Mouse (Mus musculus) thymus, adult 18-20 months (tissue): ENCODE data around the gene Lhx6.
"Not testable (repeated sequence)": the region's sequence is repeated elsewhere in the genome, so short reads cannot be mapped to it uniquely, and the experiment has no call there.

Experiments
- DNase-seq, 2 experiments: peaks; one replicate each; pipeline ENCODE4 v3.0.0; 2022; ENCODE audit warnings: mixed read lengths in 2 of 2

Gene Lhx6

GRCm38 (mm10) chr2:36104956-36105741 lies at the start of gene Lhx6:
Gene Lhx6 (minus strand): TSS chr2:36105408.
- DNase-seq, result no peak

GRCm38 (mm10) chr2:36152401-36152800 lies 47.2 kb upstream of the Lhx6 start:
- not testable (repeated sequence) for DNase-seq

- DNase-seq, result no peak
Observed at GRCm38 (mm10) chr2:36148876-36149365, 43.7 kb upstream of the Lhx6 start.

GRCm38 (mm10) chr2:36139096-36139495 lies 33.9 kb upstream of the Lhx6 start:
- DNase-seq, result no peak

- peak; percentile 75 to 77 for DNase-seq
Observed at GRCm38 (mm10) chr2:36136300-36136941, 31.2 kb upstream of the Lhx6 start, which contains the start of the genes Mrrf and Rbm18. Gene Mrrf (plus strand): TSS chr2:36136389. Gene Rbm18 (minus strand): TSS chr2:36136773.

- no peak for DNase-seq
Observed at GRCm38 (mm10) chr2:36135887-36136286, 30.7 kb upstream of the Lhx6 start.

GRCm38 (mm10) chr2:36129051-36129450 lies 23.8 kb upstream of the Lhx6 start:
- no peak for DNase-seq

- no peak for DNase-seq
Observed at GRCm38 (mm10) chr2:36127973-36128372, 22.8 kb upstream of the Lhx6 start.

GRCm38 (mm10) chr2:36126795-36127429 lies 21.7 kb upstream of the Lhx6 start:
- no peak for DNase-seq

- no peak for DNase-seq
Observed at GRCm38 (mm10) chr2:36112632-36113031, 7.4 kb upstream of the Lhx6 start.

- no peak for DNase-seq
Observed at GRCm38 (mm10) chr2:36108615-36109014, 3.4 kb upstream of the Lhx6 start.

GRCm38 (mm10) chr2:36104436-36104955 lies 712 bp downstream of the Lhx6 start:
- no peak for DNase-seq

- no peak for DNase-seq
Observed at GRCm38 (mm10) chr2:36103555-36104367, 1.4 kb downstream of the Lhx6 start.

GRCm38 (mm10) chr2:36103069-36103554 lies 2.1 kb downstream of the Lhx6 start:
- DNase-seq, result no peak

GRCm38 (mm10) chr2:36102559-36102946 lies 2.7 kb downstream of the Lhx6 start:
- DNase-seq, result no peak

- no peak for DNase-seq
Observed at GRCm38 (mm10) chr2:36101866-36102558, 3.2 kb downstream of the Lhx6 start.

- no peak for DNase-seq
Observed at GRCm38 (mm10) chr2:36099739-36100138, 5.5 kb downstream of the Lhx6 start.

- no peak for DNase-seq
Observed at GRCm38 (mm10) chr2:36098021-36098420, 7.2 kb downstream of the Lhx6 start.

GRCm38 (mm10) chr2:36097129-36097815 lies 7.9 kb downstream of the Lhx6 start:
- DNase-seq, result no peak

- DNase-seq, result no peak
Observed at GRCm38 (mm10) chr2:36093914-36094475, 11.2 kb downstream of the Lhx6 start.

- DNase-seq, result no peak
Observed at GRCm38 (mm10) chr2:36093301-36093700, 11.9 kb downstream of the Lhx6 start.
